Mouse (Mus musculus): Measurements from ENCODE around the gene Tmem211. TPM values are rescaled to one million over a fixed set of nuclear protein-coding genes. Genes with fewer than 3 reads are reported as not detected.

Gene Tmem211
- not detected for polyA plus RNA-seq (2017; shearing (Covaris generic))

GRCm38 (mm10) chr5:113226632-113227102 is at the start of gene Tmem211:
TSS of gene Tmem211 (plus strand) at chr5:113226909.

GRCm38 (mm10) chr5:113221147-113221865 is 5.4 kb upstream of the Tmem211 start, which contains the start of gene 2900026A02Rik:
TSS of gene 2900026A02Rik (minus strand) at chr5:113221236.

Other genes starting within 250 kb of the Tmem211 start
- gene Grk3, start 211.1 kb upstream of the Tmem211 start, polyA plus RNA-seq (2017; shearing (Covaris generic)) = 0.34 TPM
- gene Crybb2, start 156.8 kb upstream of the Tmem211 start, polyA plus RNA-seq (2017; shearing (Covaris generic)) = not detected
- not detected for gene Crybb3, start 145.3 kb upstream of the Tmem211 start, polyA plus RNA-seq (2017; shearing (Covaris generic))
- gene 2900026A02Rik, start 5.7 kb upstream of the Tmem211 start, polyA plus RNA-seq (2017; shearing (Covaris generic)) = 6.9 TPM
- gene Sgsm1, start 83.9 kb downstream of the Tmem211 start, polyA plus RNA-seq (2017; shearing (Covaris generic)) = not detected
- not detected for gene Aym1, start 130.4 kb downstream of the Tmem211 start, polyA plus RNA-seq (2017; shearing (Covaris generic))

Measured in inflammation-experienced regulatory T-cells, adult 16 weeks (primary cell).